Mouse (Mus musculus) telencephalon, adult 2 months (tissue): ENCODE measurements around the gene Onecut1.

Source experiments
- DNase-seq: peaks from one replicate; pipeline ENCODE4 v3.0.0-alpha.2; 2011; ENCODE audit warnings: low read depth, low spot score

The Onecut1 gene

GRCm38 (mm10) chr9:74911430-74911829, 49.7 kb downstream of the Onecut1 start:
- no peak for DNase-seq

- no peak for DNase-seq
These were observed 50.2 kb downstream of the Onecut1 start for GRCm38 (mm10) chr9:74911919-74912318.

DNA sequence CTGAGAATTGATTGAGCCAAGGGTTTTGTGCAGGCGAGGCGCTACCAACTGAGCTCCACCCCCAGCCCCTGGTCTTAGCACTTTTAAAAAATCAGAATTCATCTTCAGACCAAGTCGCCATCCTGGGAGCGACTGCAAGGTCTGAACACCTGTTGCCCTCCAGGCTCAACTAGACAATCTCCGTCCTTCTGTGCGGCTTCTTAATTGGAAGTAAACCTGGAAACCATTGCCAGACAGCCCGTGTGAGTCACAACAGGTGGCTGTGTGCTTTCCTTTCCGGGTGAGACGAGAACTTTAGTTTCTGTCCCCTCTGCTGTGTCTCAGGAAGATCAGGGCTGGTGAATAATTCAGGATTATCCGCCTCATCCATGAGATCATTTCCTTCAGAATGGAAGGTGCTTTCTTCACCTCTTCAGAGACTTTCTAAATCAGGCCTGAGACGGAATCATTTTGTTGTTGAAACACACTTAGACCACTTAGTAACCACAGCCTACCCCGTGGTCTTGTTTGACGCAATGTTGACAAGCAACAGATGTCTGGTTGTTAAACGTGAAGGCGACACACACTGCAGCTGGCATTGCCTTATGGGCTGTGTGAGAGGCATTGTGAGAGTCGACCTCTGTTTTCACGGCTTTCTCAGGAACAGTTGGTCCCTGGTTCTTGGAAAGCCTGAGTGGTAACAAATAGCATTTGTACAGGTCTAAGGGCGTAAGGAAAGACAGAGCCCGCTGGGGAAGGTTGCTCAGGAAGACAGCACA, 51.1 kb downstream of the Onecut1 start:
- no peak for DNase-seq

GRCm38 (mm10) chr9:74915611-74916010, 53.9 kb downstream of the Onecut1 start:
- no peak for DNase-seq

- DNase-seq, result no peak
These were observed 58.7 kb downstream of the Onecut1 start for GRCm38 (mm10) chr9:74920450-74920849.

DNA sequence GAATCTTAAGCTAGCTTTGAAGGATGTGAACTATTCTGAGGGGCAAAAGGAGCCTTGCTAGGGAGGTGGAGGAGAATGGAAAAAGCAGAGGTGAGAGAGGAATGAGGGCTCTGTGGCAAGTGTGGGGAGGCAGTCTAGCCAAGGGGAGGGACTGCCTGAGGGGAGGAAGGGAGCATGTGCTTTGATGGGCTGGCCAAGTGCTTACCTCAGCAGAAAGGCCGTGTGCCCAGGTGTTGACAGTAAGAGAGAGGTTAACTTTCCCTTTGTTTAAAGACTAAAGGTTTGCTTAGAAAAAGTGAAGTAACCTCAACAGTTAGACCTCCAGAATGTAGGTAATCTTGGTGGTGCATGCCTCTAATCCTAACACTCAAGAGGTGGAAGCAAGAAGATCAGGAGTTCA, 59.7 kb downstream of the Onecut1 start:
- no peak for DNase-seq

DNA sequence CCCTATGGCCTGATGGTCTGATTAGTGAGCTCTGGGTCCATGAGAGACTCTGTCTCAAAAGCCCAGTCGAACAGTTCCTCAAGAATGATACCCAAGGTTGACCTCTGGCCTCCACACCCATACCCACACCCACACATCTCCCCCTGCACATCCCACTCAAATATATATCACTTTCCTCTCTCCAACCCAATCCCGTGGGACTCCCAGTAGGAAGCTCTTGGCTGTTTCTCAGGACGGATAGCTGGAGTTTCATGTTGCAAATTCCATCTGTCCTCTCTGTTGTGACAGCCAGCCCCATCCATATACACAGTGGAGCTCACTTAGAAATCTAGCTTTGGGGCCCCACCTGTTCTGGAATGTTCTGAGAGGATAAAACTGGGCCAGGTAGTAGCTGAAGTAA, 61.2 kb downstream of the Onecut1 start:
- no peak for DNase-seq

- no peak for DNase-seq
These were observed 61.7 kb downstream of the Onecut1 start for GRCm38 (mm10) chr9:74923291-74923977.

- no peak for DNase-seq
These were observed 63.6 kb downstream of the Onecut1 start for GRCm38 (mm10) chr9:74925220-74925769.

DNA sequence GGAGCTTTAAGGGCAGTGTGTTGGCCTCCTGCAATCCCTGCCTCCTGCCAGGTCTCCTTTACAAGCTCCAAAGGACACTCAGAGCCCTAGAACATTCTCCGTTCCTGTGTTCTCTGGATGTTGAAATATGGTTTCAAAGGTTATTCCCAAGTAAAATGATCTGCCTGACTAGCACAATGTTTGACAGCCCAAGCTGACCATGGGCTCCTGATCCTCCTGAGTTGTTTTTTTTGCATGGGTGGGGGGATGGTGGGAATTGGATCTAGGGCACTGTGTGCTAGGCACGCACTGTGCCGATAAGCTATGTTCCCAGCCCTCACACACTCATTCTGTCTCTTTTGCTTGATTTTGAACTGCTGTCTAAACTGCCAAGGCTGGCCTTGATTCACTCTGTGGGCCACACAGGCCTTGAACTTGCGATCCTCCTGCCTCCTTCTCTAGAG, 68.3 kb downstream of the Onecut1 start:
- DNase-seq, result no peak

- DNase-seq, result no peak
These were observed 68.9 kb downstream of the Onecut1 start for GRCm38 (mm10) chr9:74930653-74931052.

GRCm38 (mm10) chr9:74935289-74935688, 73.6 kb downstream of the Onecut1 start:
- no peak for DNase-seq

- DNase-seq, result no peak
These were observed 76.0 kb downstream of the Onecut1 start for GRCm38 (mm10) chr9:74937761-74938160.

- DNase-seq, result no peak
These were observed 77.2 kb downstream of the Onecut1 start for GRCm38 (mm10) chr9:74938670-74939534.
